Mouse (Mus musculus) MEL (cell line): Measurements from ENCODE around the gene D130043K22Rik. TPM values are rescaled to one million over a fixed set of nuclear protein-coding genes. Genes with fewer than 3 reads are reported as not detected.

Experiments used
- DNase-seq: peaks from one replicate; pipeline ENCODE4 v3.0.0; 2011; ENCODE audit warnings: low read depth, low spot score
- H3K27ac ChIP-seq: 2 replicates; pipeline ENCODE4 v1.5.1; 2012; ENCODE audit warnings: low read depth, mild to moderate bottlenecking, control low read depth, low read length, moderate library complexity; ENCODE audit not compliant: control insufficient read depth
- H3K27me3 ChIP-seq, 2 experiments: fragments of 150-350 bp in 1 of 2; sonication (generic) in 1 of 2; 2 replicates each; pipeline ENCODE4 v1.6.1; 2012; ENCODE audit warnings: low read length in 2 of 2, mild to moderate bottlenecking in 2 of 2, improper control_type of control experiment in 1 of 2, moderate library complexity in 1 of 2; ENCODE audit not compliant: insufficient read depth in 2 of 2, control insufficient read depth in 1 of 2
- H3K36me3 ChIP-seq, 2 experiments: 2 replicates each; pipeline ENCODE4 v1.6.1; 2012 to 2014; ENCODE audit warnings: low read length in 2 of 2, improper control_type of control experiment in 1 of 2, inconsistent platforms in 1 of 2, mild to moderate bottlenecking in 1 of 2; ENCODE audit not compliant: insufficient read depth in 2 of 2, control insufficient read depth in 1 of 2
- H3K4me1 ChIP-seq, 2 experiments: fragments of 150-350 bp in 1 of 2; sonication (generic) in 1 of 2; 2 replicates each; pipeline ENCODE4 v1.6.1; 2012; ENCODE audit warnings: low read length in 2 of 2, improper control_type of control experiment in 1 of 2, mild to moderate bottlenecking in 1 of 2; ENCODE audit not compliant: insufficient read depth in 2 of 2, control insufficient read depth in 1 of 2
- H3K4me3 ChIP-seq, 2 experiments: fragments of 150-350 bp in 1 of 2; sonication (generic) in 1 of 2; 2 replicates each; pipeline ENCODE4 v1.5.1; 2012; ENCODE audit warnings: low read depth in 2 of 2, low read length in 2 of 2, mild to moderate bottlenecking in 2 of 2, moderate library complexity in 2 of 2, control low read depth in 1 of 2, improper control_type of control experiment in 1 of 2; ENCODE audit not compliant: control insufficient read depth in 1 of 2, insufficient read depth in 1 of 2
- H3K79me2 ChIP-seq: 2 replicates; pipeline ENCODE4 v1.6.1; 2012; ENCODE audit warnings: mild to moderate bottlenecking, low read length, moderate library complexity; ENCODE audit not compliant: control insufficient read depth, poor library complexity, insufficient read depth
- H3K9ac ChIP-seq: 2 replicates; pipeline ENCODE4 v1.6.1; 2012; ENCODE audit warnings: low read depth, mild to moderate bottlenecking, control low read depth, low read length, moderate library complexity; ENCODE audit not compliant: control insufficient read depth, poor library complexity, severe bottlenecking
- H3K9me3 ChIP-seq: fragments of 150-350 bp; sonication (generic); replicated peaks from 2 replicates; pipeline ENCODE4 v1.6.1; 2012; ENCODE audit warnings: mild to moderate bottlenecking, low read length, improper control_type of control experiment, moderate library complexity; ENCODE audit not compliant: insufficient read depth
- BHLHE40 ChIP-seq: IDR thresholded peaks from 2 replicates; pipeline ENCODE4 v1.6.1; 2012; ENCODE audit warnings: low read depth, mild to moderate bottlenecking, inconsistent platforms, low read length, improper control_type of control experiment, borderline replicate concordance
- CHD1 ChIP-seq: IDR thresholded peaks from 2 replicates; pipeline ENCODE4 v1.6.1; 2012; ENCODE audit warnings: low read depth, mild to moderate bottlenecking, inconsistent platforms, low read length, improper control_type of control experiment
- CHD2 ChIP-seq: IDR thresholded peaks from 2 replicates; pipeline ENCODE4 v1.6.1; 2011; ENCODE audit warnings: low read length, improper control_type of control experiment
- CTCF ChIP-seq, 3 experiments: IDR thresholded peaks in 2 of 3; conservative IDR thresholded peaks in 1 of 3; 2 replicates each; pipeline ENCODE4 v1.5.1; 2011 to 2012; ENCODE audit warnings: low read length in 3 of 3, low read depth in 2 of 3, mild to moderate bottlenecking in 2 of 3, improper control_type of control experiment in 1 of 3, inconsistent platforms in 1 of 3, mixed read lengths in 1 of 3, moderate library complexity in 1 of 3; ENCODE audit not compliant: control insufficient read depth in 1 of 3, insufficient read depth in 1 of 3, poor library complexity in 1 of 3, severe bottlenecking in 1 of 3
- E2F4 ChIP-seq: IDR thresholded peaks from 2 replicates; pipeline ENCODE4 v1.6.1; 2011; ENCODE audit warnings: low read depth, low read length, improper control_type of control experiment, borderline replicate concordance
- EP300 ChIP-seq, 2 experiments: IDR thresholded peaks; 2 replicates each; pipeline ENCODE4 v1.6.1; 2011; ENCODE audit warnings: improper control_type of control experiment in 2 of 2, low read length in 2 of 2, low read depth in 1 of 2, mild to moderate bottlenecking in 1 of 2
- GATA1 ChIP-seq: IDR thresholded peaks from 2 replicates; pipeline ENCODE4 v1.6.1; 2011; ENCODE audit warnings: low read depth, low read length, improper control_type of control experiment
- HCFC1 ChIP-seq: IDR thresholded peaks from 2 replicates; pipeline ENCODE4 v1.6.1; 2012; ENCODE audit warnings: low read depth, mild to moderate bottlenecking, inconsistent platforms, low read length, improper control_type of control experiment, moderate library complexity
- JUND ChIP-seq: IDR thresholded peaks from 2 replicates; pipeline ENCODE4 v1.6.1; 2011; ENCODE audit warnings: low read depth, mild to moderate bottlenecking, improper control_type of control experiment, low read length
- MAFK ChIP-seq: IDR thresholded peaks from 2 replicates; pipeline ENCODE4 v1.6.1; 2011; ENCODE audit warnings: low read depth, mild to moderate bottlenecking, low read length, improper control_type of control experiment, borderline replicate concordance
- MYC ChIP-seq: IDR thresholded peaks from 2 replicates; pipeline ENCODE4 v1.6.1; 2011; ENCODE audit warnings: low read depth, mild to moderate bottlenecking, low read length, improper control_type of control experiment, moderate library complexity
- NRF1 ChIP-seq: IDR thresholded peaks from 2 replicates; pipeline ENCODE4 v1.6.1; 2014; ENCODE audit warnings: low read depth, mild to moderate bottlenecking, inconsistent platforms, low read length, improper control_type of control experiment, moderate library complexity; ENCODE audit not compliant: poor library complexity, insufficient read depth, severe bottlenecking
- RAD21 ChIP-seq: IDR thresholded peaks from 2 replicates; pipeline ENCODE4 v1.6.1; 2011; ENCODE audit warnings: mild to moderate bottlenecking, low read depth, low read length, improper control_type of control experiment
- SMC3 ChIP-seq: IDR thresholded peaks from 2 replicates; pipeline ENCODE4 v1.6.1; 2011; ENCODE audit warnings: low read depth, low read length, improper control_type of control experiment
- TCF12 ChIP-seq: IDR thresholded peaks from 2 replicates; pipeline ENCODE4 v1.6.1; 2014; ENCODE audit warnings: low read depth, mild to moderate bottlenecking, inconsistent platforms, low read length, improper control_type of control experiment, moderate library complexity
- ZC3H11A ChIP-seq: IDR thresholded peaks from 2 replicates; pipeline ENCODE4 v1.6.1; 2012; ENCODE audit warnings: low read depth, mild to moderate bottlenecking, inconsistent platforms, low read length, improper control_type of control experiment
- ZNF384 ChIP-seq: IDR thresholded peaks from 2 replicates; pipeline ENCODE4 v1.6.1; 2012; ENCODE audit warnings: low read depth, mild to moderate bottlenecking, inconsistent platforms, low read length, improper control_type of control experiment
- polyA plus RNA-seq, 2 experiments: library from polyadenylated mRNA; stranded (reverse) in 1 of 2; unstranded in 1 of 2; fragments of >175 nt in 1 of 2; fragments of >200 nt in 1 of 2; gene quantifications; 2 replicates each; pipeline versions ENCODE4 v1.2.1 to v1.2.4; 2012; ENCODE audit warnings: low replicate concordance in 2 of 2, low read depth in 1 of 2; ENCODE audit not compliant: insufficient read length in 2 of 2, insufficient read depth in 1 of 2, missing spikeins in 1 of 2
- total RNA-seq: library from RNA; depleted of rRNA; stranded (reverse); fragments of 300-350 nt; gene quantifications from 2 replicates; pipeline ENCODE4 v1.2.3, GENCODE M21; 2012

Gene D130043K22Rik
- total and polyA plus RNA-seq, 3 experiments: not detected

DNA sequence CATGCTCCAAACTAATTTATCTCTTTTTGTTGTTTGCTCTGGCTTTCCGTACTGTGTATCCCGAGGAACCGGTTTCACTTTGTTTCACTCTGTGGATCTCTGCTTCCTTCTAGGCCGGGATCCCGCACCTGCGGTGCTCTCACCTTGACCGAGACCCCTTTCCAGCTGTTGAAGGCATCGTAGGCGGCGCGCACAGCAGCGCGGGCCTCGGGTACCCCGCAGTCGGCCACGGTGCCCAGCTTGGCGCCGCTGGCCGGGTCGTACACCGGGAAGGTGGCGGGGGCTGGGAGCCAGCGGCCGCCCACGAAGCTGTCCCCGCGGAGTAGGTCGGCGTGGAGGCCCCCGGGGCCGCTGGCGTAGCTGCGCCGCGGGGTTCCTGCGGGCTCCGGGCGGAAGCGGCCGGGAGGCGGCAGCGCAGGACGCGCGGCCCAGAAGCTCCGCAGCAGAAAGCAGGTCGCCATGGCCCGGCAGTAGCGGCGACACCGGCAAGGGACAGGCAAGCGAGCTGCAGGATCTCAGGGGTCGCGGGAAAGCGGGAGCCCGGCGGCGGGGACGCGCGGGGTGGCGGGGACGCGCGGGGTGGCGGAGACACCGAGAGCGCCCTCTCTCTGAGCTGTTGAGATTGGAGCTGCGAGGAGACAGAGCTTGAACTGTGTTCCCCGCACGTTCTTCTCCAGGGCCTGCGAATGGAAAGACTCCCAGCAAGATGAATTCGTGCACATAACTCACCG lies 92.3 kb downstream of the D130043K22Rik start, which contains the start of gene Aldh5a1:
TSS of gene Aldh5a1 (minus strand) at position 554 of the 731 bp plus-strand sequence.
- peak; percentile 49 for DNase-seq
- no peak within 1 kb of the TSS for H3K27ac ChIP-seq
- H3K4me3 ChIP-seq: peak within 1 kb of the TSS; percentile 47 to 80; a peak in 3 of 4 replicates
- H3K79me2 ChIP-seq: no peaks in the 10 kb centered on the region
- H3K4me1 ChIP-seq: no peaks in the 10 kb centered on the region; a peak in 1 of 4 replicates
- no peak for TF ChIP-seq CHD1
- peak in 2 of 3 experiments; percentile 22 to 43; a peak in 4 of 6 replicates for TF ChIP-seq CTCF (IDR thresholded peaks at IDR 0.05 in 2 of 3, conservative IDR thresholded peaks at IDR 0.05 in 1 of 3; ENCODE audit: control insufficient read depth in 1 of 3, insufficient read depth in 1 of 3, low read depth in 2 of 3, low read length in 3 of 3, poor library complexity in 1 of 3, severe bottlenecking in 1 of 3)
- TF ChIP-seq NRF1: 0 out of 2 replicates have a peak, but pooled peaks have one; percentile 25
- H3K36me3 ChIP-seq: peaks cover 0 to 3% of the 10 kb centered on the region in 2 experiments; a peak in 1 of 4 replicates
- H3K9ac ChIP-seq: peak within 1 kb of the TSS; percentile 45
- H3K9me3 ChIP-seq: no peaks in the 10 kb centered on the region
- H3K27me3 ChIP-seq: peaks cover 0 to 4% of the 10 kb centered on the region in 2 experiments; a peak in 2 of 4 replicates

DNA sequence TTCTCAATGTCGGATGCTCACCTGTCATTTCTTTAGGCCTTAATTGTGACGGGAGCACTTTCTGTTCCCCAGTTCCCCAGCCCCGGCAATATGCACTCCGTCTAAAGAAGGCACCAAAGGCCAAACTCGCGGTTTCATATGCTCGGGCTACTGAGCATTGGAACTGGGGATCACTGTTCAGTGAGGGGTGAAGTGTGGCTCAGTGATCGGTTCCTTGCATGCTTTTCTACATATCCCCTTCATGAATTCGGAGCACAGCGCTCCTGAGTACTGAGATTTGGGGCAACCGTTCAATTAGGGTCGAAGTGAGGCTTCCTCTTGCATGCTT lies 92.9 kb downstream of the D130043K22Rik start:
- H3K27me3 ChIP-seq: peaks cover 3 to 4% of the 10 kb centered on the region in 2 experiments; a peak in 2 of 4 replicates
- H3K79me2 ChIP-seq: no peaks in the 10 kb centered on the region
- no peaks in the 10 kb centered on the region for H3K9me3 ChIP-seq
- no peaks in the 10 kb centered on the region; a peak in 1 of 4 replicates for H3K4me1 ChIP-seq
- DNase-seq: no peak
- peak overlapping the region; percentile 44 to 47; a peak in 3 of 4 replicates for H3K4me3 ChIP-seq
- TF ChIP-seq CHD1 (no peak), CHD2 (no peak)
- H3K27ac ChIP-seq: no peak overlapping the region
- no peak overlapping the region for H3K9ac ChIP-seq
- H3K36me3 ChIP-seq: peaks cover 0 to 3% of the 10 kb centered on the region in 2 experiments; a peak in 1 of 4 replicates

DNA sequence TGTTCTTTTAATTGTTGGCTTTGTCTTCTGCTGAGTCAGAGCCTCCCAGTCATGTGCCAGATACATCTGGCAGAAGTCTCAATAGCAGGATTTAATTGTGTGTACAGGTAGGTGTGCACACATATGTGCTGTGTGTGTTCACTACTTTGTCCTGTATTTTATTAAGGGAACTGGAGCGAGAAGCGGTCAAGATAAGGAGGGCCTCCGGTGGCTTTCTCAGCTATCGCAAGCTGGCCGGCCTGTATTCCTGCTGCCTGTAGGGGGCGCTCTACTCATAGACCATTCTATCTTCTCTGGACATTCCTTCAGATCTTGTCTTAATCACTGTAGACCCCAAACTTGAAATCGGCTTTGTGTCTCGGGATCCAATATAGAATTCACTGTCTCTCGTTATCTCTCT lies 93.7 kb downstream of the D130043K22Rik start:
- no peak for TF ChIP-seq HCFC1
- TF ChIP-seq BHLHE40: peak; percentile 19; the same call in 1 of the 2 replicates
- TF ChIP-seq ZC3H11A: peak; percentile 43; the same call in 1 of the 2 replicates
- TF ChIP-seq MYC: 0 out of 2 replicates have a peak, but pooled peaks have one; percentile 23
- peak; percentile 31; the same call in 1 of the 2 replicates for TF ChIP-seq JUND
- peak; percentile 37; the same call in 1 of the 2 replicates for TF ChIP-seq ZNF384
- peak; percentile 45; the same call in 1 of the 2 replicates for TF ChIP-seq GATA1
- peak; percentile 56 for TF ChIP-seq SMC3
- TF ChIP-seq CTCF (IDR thresholded peaks at IDR 0.05 in 2 of 3, conservative IDR thresholded peaks at IDR 0.05 in 1 of 3; ENCODE audit: control insufficient read depth in 1 of 3, insufficient read depth in 1 of 3, low read depth in 2 of 3, low read length in 3 of 3, poor library complexity in 1 of 3, severe bottlenecking in 1 of 3): peak; percentile 80 to 88 (median 86)
- no peak; a peak in 1 of 4 replicates for TF ChIP-seq EP300 (IDR thresholded peaks at IDR 0.05; ENCODE audit: low read depth in 1 of 2, low read length in 2 of 2)
- TF ChIP-seq MAFK: no peak
- peak; percentile 69 for TF ChIP-seq RAD21
- no peak for TF ChIP-seq TCF12
- no peak for TF ChIP-seq E2F4
- Histone ChIP-seq H3K4me1 (no peaks in the 10 kb centered on the region; a peak in 1 of 4 replicates), H3K79me2 (no peaks in the 10 kb centered on the region), H3K27me3 (peaks cover 4 to 7% of the 10 kb centered on the region in 2 experiments; a peak in 3 of 4 replicates), H3K9ac (no peak overlapping the region), H3K4me3 (no peak overlapping the region), H3K9me3 (no peaks in the 10 kb centered on the region), H3K27ac (no peak overlapping the region), H3K36me3 (peaks cover 0 to 3% of the 10 kb centered on the region in 2 experiments; a peak in 1 of 4 replicates)
- peak; percentile 75 for DNase-seq
